Mouse (Mus musculus) c-Kit-positive CD71-negative TER-119-negative erythroid progenitor cells, embryonic 14.5 days (primary cell): ENCODE data around the gene Slc27a4.

Experiments used
- DNase-seq: peaks from one replicate; pipeline ENCODE4 v3.0.0-alpha.2; 2013; ENCODE audit warnings: low read depth

The Slc27a4 gene

DNA sequence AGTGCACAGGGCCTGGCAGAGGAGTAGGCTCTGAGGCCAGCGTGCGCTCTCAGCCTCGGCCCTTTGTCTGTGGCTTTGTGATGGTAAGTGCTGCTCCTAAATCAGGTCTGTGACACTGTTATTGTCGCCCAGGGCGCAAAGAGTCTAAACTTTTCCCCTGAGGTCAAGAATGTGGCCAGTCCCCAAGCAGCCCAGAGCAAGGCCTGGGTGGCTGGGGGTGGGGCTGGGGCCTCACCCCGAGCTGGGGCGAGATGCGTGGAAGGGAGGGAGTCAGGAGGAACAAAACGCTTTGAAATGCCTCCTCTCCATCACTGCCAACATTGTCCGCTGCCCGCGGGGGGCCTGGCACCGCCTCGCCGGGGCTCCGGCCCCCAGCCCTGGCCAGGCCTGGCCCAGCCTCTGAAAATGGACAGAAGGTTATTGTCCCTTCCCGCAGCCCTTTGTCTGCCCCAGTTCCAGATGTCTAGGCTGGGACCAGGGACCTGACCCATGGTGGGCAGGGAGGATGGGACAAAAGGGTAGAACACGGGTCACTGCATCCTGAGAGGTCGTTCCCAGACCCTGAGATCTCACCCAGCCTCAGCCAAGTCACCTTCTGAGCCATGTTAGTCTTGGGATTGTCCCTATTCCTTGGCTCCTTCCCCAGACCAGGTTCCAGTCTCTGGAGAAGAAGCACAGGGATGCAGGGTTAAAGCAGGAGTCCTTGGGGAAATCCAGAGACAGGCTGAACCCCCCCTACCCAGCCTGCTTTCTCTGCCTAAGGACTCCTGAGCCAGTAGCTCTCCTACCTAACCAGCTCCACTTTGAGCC, 54.2 kb downstream of the Slc27a4 start:
- no peak for DNase-seq

DNA sequence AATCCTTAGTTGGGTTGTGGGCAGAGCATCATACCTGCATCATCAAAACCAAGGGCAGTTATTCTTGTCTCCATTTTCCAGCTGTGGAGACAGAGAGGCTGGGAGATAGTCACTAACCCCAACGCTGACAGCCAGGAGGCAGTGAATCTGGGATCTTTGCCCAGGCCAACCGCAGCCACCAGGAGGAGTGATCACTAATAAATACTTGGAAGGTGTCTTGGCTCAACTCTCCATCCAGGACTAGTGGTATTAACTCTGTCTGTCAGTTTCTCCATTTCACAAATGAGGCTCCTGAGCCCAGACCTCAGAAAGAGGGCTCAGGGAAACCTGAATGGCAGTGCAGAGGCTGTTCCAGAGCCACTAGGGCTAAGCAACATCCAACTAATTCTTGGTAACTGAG, 54.9 kb downstream of the Slc27a4 start:
- no peak for DNase-seq

DNA sequence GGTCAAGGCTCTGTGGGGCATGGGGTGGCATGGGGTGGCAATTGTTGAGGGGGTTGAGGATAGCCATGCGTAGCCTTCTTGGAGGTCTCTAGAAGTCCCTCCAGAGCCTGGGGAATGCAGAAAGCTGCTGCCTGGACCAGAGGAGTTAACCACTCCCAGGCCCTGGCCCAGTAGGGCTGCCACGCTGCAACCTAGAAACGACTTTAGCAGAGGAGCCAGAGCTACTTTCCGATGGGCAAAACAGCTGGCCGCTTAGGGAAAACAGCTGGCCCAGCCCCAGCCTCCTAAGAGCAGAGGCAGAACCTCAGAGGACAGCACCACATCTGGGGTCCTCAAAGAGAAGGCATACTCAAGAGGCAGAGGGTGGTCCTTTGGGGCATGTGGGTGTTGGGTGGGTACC, 55.5 kb downstream of the Slc27a4 start:
- DNase-seq, result no peak

DNA sequence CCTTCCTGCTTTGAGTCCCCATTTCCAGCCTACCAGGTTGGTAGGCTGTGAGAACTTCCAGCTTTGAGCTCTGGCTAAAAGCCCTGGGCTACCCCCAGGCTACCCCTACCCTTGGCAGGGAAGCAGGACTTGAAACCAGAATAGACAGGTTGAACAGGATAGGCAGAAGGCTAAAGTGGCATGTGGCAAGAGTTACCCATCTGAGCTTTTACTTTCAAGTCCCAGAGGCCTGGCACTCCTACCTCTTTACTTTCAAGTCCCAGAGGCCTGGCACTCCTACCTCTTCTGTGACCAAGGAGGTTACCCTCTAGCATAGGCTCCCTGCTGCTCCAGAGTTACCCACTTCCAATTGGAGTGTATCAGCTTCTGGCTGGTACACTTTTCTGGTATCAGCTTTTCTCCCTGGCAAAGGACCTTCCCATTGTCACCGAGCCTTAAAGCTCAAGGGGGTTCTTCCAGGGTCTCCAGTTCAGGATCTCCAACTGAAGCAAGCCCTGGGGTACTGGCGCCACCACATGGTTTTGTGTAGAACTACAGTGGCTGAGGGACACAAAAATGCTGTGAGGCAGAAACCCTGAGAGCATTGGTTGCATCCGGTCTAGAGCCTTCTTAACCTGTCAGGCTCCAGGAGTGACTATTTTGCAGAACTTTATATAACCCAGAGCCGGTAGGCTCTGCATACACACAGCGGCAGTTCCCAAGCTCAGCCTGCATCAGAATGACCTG, 56.5 kb downstream of the Slc27a4 start:
- peak; percentile 62 for DNase-seq

DNA sequence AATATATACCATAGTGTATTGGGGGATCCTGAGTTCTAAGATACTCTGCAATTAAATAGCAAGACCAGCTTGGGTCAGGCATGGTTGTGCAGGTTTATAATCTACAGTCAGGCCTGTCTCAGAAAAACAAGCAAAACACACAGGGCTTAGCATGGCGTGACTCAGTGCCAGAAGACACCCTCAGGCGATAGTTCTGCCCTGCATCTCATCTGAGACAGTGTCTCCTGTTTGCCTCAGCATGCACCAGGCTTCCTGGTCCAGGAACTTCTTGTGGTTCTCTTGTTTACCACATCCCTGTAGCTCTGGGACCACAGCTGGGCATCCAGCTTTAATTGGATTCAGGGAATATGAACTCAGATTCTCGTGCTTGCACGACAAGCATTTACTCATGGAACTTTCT, 62.7 kb downstream of the Slc27a4 start:
- DNase-seq, result no peak
